Mouse (Mus musculus): ENCODE measurements at regions not wholly inside any gene's neighbourhood (a gene's known extent, or its start where the extent isn't known, plus 50 kb on each side); places are given as distances from the start of the nearest gene placed in this dataset.

GRCm38 (mm10) chr15:102776218-102776850 is 54.4 kb upstream of the Calcoco1 start:
- no peak for DNase-seq (ENCODE audit: extremely low spot score in 1 of 2, low spot score in 2 of 2)
- no peak for TF ChIP-seq CTCF (IDR thresholded peaks at IDR 0.05)
- no peak overlapping the region for H3K27ac ChIP-seq
- no peak overlapping the region for H3K4me3 ChIP-seq
- intact Hi-C loops (cut with DNase I) = no loop called here

DNA sequence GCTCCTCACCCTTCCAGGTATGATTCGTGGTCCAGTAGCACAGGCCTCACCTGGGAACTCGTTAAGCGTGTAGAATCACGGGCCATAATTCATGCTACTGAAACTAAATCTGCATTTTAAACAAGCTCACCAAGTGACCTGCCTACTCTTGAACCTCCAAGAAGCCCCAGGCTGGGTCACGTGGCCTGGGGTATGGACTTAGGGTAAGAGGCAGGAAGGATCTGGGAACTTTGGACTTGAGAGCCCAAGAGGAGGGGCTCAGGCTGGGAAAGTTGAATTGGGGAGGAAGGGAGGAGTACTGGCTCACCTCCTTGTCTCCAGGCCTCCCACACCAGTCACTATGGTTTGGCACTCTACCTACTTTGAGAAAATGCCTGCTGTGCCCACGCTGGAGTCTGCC is 58.6 kb upstream of the Calcoco1 start:
- no peak overlapping the region for H3K4me3 ChIP-seq
- no peak overlapping the region for H3K27ac ChIP-seq
- TF ChIP-seq CTCF (IDR thresholded peaks at IDR 0.05) = no peak
- intact Hi-C loops (cut with DNase I) = no loop called here
- no peak for DNase-seq (ENCODE audit: extremely low spot score in 1 of 2, low spot score in 2 of 2)

- intact Hi-C loops (cut with DNase I) = no loop called here
- Histone ChIP-seq H3K27ac (no peak overlapping the region), H3K4me3 (no peak overlapping the region)
- DNase-seq (ENCODE audit: extremely low spot score in 1 of 2, low spot score in 2 of 2) = no peak
- TF ChIP-seq CTCF (IDR thresholded peaks at IDR 0.05) = no peak
These were observed 61.2 kb upstream of the Calcoco1 start for GRCm38 (mm10) chr15:102782988-102783799.

GRCm38 (mm10) chr15:102785055-102785820 is 63.3 kb upstream of the Calcoco1 start:
- TF ChIP-seq CTCF (IDR thresholded peaks at IDR 0.05) = peak; percentile 80
- peak in 1 of 2 experiments; percentile 52 for DNase-seq (ENCODE audit: extremely low spot score in 1 of 2, low spot score in 2 of 2)
- H3K27ac ChIP-seq = no peak overlapping the region
- H3K4me3 ChIP-seq = no peak overlapping the region
- intact Hi-C loops (cut with DNase I) = no loop called here

DNA sequence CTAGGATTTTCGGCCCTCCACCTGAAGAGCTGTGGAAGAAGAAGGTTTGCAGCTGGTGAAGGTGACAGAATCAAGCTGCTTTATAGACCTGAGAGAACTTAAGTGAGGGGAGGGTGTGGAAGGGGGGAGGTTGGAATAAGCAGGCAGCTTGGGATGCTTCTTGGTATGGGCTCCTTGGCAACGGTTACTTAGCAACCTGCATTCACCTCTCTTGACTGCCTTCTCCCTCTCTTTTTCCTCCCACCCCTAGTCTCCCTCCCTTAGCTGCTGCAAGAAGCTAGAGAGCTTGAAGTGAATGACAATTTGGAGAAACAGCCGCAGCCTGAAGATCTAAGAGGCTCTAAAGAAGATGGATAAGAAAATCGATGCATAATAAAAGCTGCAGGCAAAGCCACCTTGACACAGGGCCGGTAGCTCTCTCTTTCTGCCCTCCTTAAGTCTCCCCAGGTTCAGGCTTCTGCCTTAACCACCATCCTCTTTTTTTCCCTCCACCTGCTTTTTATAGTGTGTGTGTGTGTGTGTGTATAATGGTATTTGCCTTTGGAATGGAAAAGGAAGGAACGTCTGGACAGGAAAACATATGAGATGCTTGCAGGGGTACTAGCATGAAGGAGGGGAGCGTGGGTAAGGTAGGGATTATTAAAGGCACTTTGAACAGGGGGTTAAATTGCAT is 67.0 kb upstream of the Calcoco1 start:
- Histone ChIP-seq H3K4me3 (peak overlapping the region; percentile 24), H3K27ac (peak overlapping the region; percentile 83)
- no peak for TF ChIP-seq CTCF (IDR thresholded peaks at IDR 0.05)
- DNase-seq (ENCODE audit: extremely low spot score in 1 of 2, low spot score in 2 of 2) = peak; percentile 51 to 75
- intact Hi-C loops (cut with DNase I) = no loop called here

DNA sequence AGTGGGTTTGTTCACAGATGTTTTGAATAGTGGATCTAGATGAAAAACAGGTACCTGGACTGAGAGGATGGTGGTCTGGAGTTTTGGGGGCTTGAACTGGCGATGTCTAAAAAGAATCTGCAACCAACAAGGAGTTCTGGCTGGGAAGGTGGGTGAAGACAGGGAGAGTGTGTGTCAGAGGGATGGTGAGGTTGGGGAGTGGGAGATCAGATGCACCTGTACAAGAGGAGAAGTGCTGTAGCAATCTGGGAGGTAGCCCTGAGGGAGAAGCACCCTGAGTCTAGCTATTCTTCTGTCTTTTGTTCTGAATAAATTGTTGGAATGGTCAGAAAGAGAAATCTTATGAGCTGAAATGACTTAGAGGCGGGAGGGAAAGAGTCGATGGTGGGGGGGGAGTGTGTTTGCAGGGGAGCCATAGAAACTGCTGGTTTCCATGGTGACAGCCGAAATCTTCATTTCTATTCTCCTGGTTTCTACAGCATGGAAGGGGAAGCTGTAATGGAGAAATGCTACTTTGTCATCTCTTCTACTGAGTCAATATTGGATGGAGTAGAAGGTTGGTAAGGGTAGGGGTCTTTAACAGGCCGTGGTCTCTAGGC is 75.1 kb upstream of the Calcoco1 start:
- H3K4me3 ChIP-seq = peak overlapping the region; percentile 47
- no peak for TF ChIP-seq CTCF (IDR thresholded peaks at IDR 0.05)
- intact Hi-C loops (cut with DNase I) = no loop called here
- peak overlapping the region; percentile 94 for H3K27ac ChIP-seq
- peak; percentile 35 to 54 for DNase-seq (ENCODE audit: extremely low spot score in 1 of 2, low spot score in 2 of 2)

GRCm38 (mm10) chr15:102800049-102800448 is 78.1 kb upstream of the Calcoco1 start:
- intact Hi-C loops (cut with DNase I) = no loop called here

GRCm38 (mm10) chr15:102802265-102802813 is 80.4 kb upstream of the Calcoco1 start:
- Histone ChIP-seq H3K4me3 (no peak overlapping the region), H3K27ac (peak overlapping the region; percentile 30; the same call in 1 of the 2 replicates)
- intact Hi-C loops (cut with DNase I) = no loop called here
- peak; percentile 62 to 63 for DNase-seq (ENCODE audit: extremely low spot score in 1 of 2, low spot score in 2 of 2)
- TF ChIP-seq CTCF (IDR thresholded peaks at IDR 0.05) = no peak

More at GRCm38 (mm10) chr15:102800049-102800448, 78.1 kb upstream of the Calcoco1 start:
- no peak overlapping the region for H3K27ac ChIP-seq
- no peak for DNase-seq (ENCODE audit: extremely low spot score in 1 of 2, low spot score in 2 of 2)
- H3K4me3 ChIP-seq = no peak overlapping the region
- no peak for TF ChIP-seq CTCF (IDR thresholded peaks at IDR 0.05)

DNA sequence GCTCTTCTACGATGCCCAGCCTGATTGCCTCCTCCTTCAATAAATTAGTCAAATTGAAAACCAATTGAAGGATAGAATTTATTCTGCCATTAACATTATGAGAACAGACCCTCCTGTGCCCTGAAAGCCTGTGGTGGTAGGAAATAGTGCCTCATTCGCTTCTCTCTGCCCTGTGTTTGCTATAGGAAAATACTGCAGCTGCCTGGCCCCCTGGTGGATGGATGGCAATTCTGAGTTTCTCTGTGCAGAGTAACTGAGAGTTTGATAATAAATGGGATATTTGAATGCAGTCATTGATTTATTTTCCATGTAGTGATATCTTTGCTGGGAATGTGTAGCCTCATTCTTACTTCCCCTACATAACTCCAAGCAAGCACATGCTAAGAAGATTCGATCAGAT is 85.4 kb upstream of the Calcoco1 start:
- TF ChIP-seq CTCF (IDR thresholded peaks at IDR 0.05) = peak; percentile 74
- intact Hi-C loops (cut with DNase I) = loop anchor here (2.0 kb wide), 1 partner anchor 47 kb away; no protein-coding TSS in a partner anchor
- Histone ChIP-seq H3K27ac (no peak overlapping the region), H3K4me3 (no peak overlapping the region)
- peak; percentile 49 to 62 for DNase-seq (ENCODE audit: extremely low spot score in 1 of 2, low spot score in 2 of 2)

DNA sequence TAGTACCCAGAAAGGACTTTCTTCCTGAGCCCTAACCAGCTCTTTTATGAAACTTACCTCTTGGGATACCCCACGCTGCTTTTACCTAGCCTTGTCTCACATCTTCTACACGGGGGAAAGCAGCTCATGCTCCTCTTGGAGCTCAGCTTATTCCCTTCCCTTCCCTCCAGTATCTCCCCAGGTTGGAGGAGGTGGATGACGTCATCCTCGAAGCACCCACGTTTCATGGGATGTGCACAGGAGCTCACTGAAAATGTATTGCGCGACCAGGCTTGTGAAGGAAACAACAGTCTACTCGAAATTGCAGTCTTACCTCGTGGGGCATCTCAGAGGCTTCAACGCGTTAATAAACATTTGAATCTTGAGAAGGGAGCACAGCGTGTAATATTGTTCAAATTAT is 97.2 kb upstream of the Calcoco1 start:
- intact Hi-C loops (cut with DNase I) = no loop called here
- Histone ChIP-seq H3K27ac (no peak overlapping the region), H3K4me3 (no peak overlapping the region)
- TF ChIP-seq CTCF (IDR thresholded peaks at IDR 0.05) = no peak
- peak in 1 of 2 experiments; percentile 24 for DNase-seq (ENCODE audit: extremely low spot score in 1 of 2, low spot score in 2 of 2)

GRCm38 (mm10) chr15:102839688-102840087 is 81.2 kb upstream of the Hoxc13 start:
- intact Hi-C loops (cut with DNase I) = no loop called here
- Histone ChIP-seq H3K27ac (no peak overlapping the region), H3K4me3 (no peak overlapping the region)
- DNase-seq (ENCODE audit: extremely low spot score in 1 of 2, low spot score in 2 of 2) = peak in 1 of 2 experiments; percentile 16
- TF ChIP-seq CTCF (IDR thresholded peaks at IDR 0.05) = no peak
